Mouse (Mus musculus) kidney, embryonic 16.5 days (tissue): ENCODE measurements around the gene Hacd1. TPM values are rescaled to one million over a fixed set of nuclear protein-coding genes. Genes with fewer than 3 reads are reported as not detected.
"Not testable (repeated sequence)": the region's sequence is repeated elsewhere in the genome, so short reads cannot be mapped to it uniquely, and the experiment has no call there.

Source experiments
- ATAC-seq: fragments of 200-750 bp; cut with Nextera tagmentation; 2 replicates; pipeline ENCODE4 v1.8.0; 2017; ENCODE audit warnings: moderate TSS enrichment; ENCODE audit not compliant: low FRiP score, low TSS enrichment
- H3K27ac ChIP-seq: fragments of 300-500 bp; sonication (generic); 2 replicates; pipeline ENCODE4 v1.5.1; 2014; ENCODE audit warnings: low read length
- H3K27me3 ChIP-seq: fragments of 300-500 bp; sonication (generic); 2 replicates; pipeline ENCODE4 v1.6.1; 2014; ENCODE audit warnings: low read length, control low read depth, mixed read lengths; ENCODE audit not compliant: insufficient read depth
- H3K36me3 ChIP-seq: fragments of 300-500 bp; sonication (generic); 2 replicates; pipeline ENCODE4 v1.6.1; 2014; ENCODE audit warnings: low read length, control low read depth, mixed read lengths; ENCODE audit not compliant: insufficient read depth
- H3K4me1 ChIP-seq: fragments of 300-500 bp; sonication (generic); 2 replicates; pipeline ENCODE4 v1.6.1; 2014; ENCODE audit warnings: low read length, control low read depth, mixed read lengths; ENCODE audit not compliant: insufficient read depth
- H3K4me2 ChIP-seq: fragments of 300-500 bp; sonication (generic); replicated peaks from 2 replicates; pipeline ENCODE4 v1.6.1; 2014; ENCODE audit warnings: low read depth, low read length
- H3K4me3 ChIP-seq: fragments of 300-500 bp; sonication (generic); 2 replicates; pipeline ENCODE4 v1.5.1; 2014; ENCODE audit warnings: mild to moderate bottlenecking, low read length
- H3K9ac ChIP-seq: fragments of 300-500 bp; sonication (generic); replicated peaks from 2 replicates; pipeline ENCODE4 v1.6.1; 2014; ENCODE audit warnings: low read length
- H3K9me3 ChIP-seq: fragments of 300-500 bp; sonication (generic); 2 replicates; pipeline ENCODE4 v1.6.1; 2016; ENCODE audit warnings: low read length, control low read depth
- WGBS: fragments of 180-500 bp; shearing (Covaris S2); extraction: QIAGEN DNeasy Blood & Tissue Kit; methylation state at CpG from one replicate; pipeline ENCODE4 v1.1.7; 2014; 5-methylcytosine and 5-hydroxymethylcytosine counted together
- polyA plus RNA-seq: library from polyadenylated mRNA; unstranded; fragments of >200 nt; fragmentation: Nextera tagmentation; extraction: Ambion mirVana; gene quantifications from 2 replicates; pipeline ENCODE4 v1.2.1, GENCODE M21; 2015

Gene Hacd1
- polyA plus RNA-seq, result 50.3 and 61.4 TPM in 2 replicates

- WGBS, result under 1% methylated on average over 82 of the region's 101 CpGs
- Histone ChIP-seq H3K4me2 (peak within 1 kb of the TSS; percentile 62), H3K9me3 (no peaks in the 10 kb centered on the region), H3K36me3 (no peaks in the 10 kb centered on the region), H3K4me1 (peaks cover 3% of the 10 kb centered on the region; the same call in 1 of the 2 replicates), H3K27me3 (no peaks in the 10 kb centered on the region), H3K27ac (peak within 1 kb of the TSS; percentile 83), H3K9ac (peak within 1 kb of the TSS; percentile 80), H3K4me3 (peak within 1 kb of the TSS; percentile 82)
- peak; percentile 94 for ATAC-seq
Observed at GRCm38 (mm10) chr2:14055566-14056331, at the start of gene Hacd1. Hacd1 (minus strand) TSS chr2:14056135.

DNA sequence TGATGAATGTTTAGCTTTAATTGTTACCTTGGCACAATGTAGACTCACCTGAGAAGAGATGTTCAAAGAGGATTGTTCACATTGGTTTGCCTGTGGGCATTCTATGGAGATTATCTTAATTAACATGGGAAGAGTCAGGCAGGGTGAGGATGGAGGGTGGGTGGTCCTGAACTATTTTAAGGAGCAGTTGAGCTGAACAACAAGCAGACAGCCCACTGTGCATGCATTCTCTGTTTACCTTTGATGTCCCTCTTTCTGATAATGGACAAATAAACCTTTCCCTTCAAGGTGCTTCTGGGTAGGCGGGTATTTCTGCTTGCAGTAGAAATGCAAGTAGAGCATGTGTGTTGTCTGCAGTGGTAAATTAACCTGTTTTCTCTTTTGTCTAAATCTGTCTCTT, 48.0 kb upstream of the Hacd1 start:
- Histone ChIP-seq H3K9ac (no peak overlapping the region), H3K4me1 (no peaks in the 10 kb centered on the region), H3K27me3 (no peaks in the 10 kb centered on the region), H3K27ac (no peak overlapping the region), H3K4me2 (no peak overlapping the region), H3K9me3 (no peaks in the 10 kb centered on the region), H3K4me3 (no peak overlapping the region), H3K36me3 (0 out of 2 replicates have a peak, but pooled peaks cover 3% of the 10 kb centered on the region)
- WGBS, result 95% methylated on average over 1 of the region's 1 CpGs
- ATAC-seq, result no peak

- Histone ChIP-seq H3K9me3 (no peaks in the 10 kb centered on the region), H3K36me3 (0 out of 2 replicates have a peak, but pooled peaks cover 3% of the 10 kb centered on the region), H3K4me3 (no peak overlapping the region), H3K27me3 (no peaks in the 10 kb centered on the region), H3K9ac (no peak overlapping the region), H3K4me1 (no peaks in the 10 kb centered on the region), H3K27ac (no peak overlapping the region), H3K4me2 (no peak overlapping the region)
- ATAC-seq, result no peak
- WGBS, result 76% methylated on average over 2 of the region's 2 CpGs
Observed at GRCm38 (mm10) chr2:14102603-14103002, 46.7 kb upstream of the Hacd1 start.

- H3K4me3 ChIP-seq, result no peak overlapping the region
Observed at GRCm38 (mm10) chr2:14100533-14100932, 44.6 kb upstream of the Hacd1 start.

GRCm38 (mm10) chr2:14078527-14078926, 22.6 kb upstream of the Hacd1 start:
- ATAC-seq, H3K27ac ChIP-seq, H3K4me2 ChIP-seq, H3K9ac ChIP-seq, H3K27me3 ChIP-seq, H3K4me3 ChIP-seq, H3K36me3 ChIP-seq, H3K9me3 ChIP-seq: not testable (repeated sequence)
- H3K4me1 ChIP-seq, result peaks cover 17% of the 10 kb centered on the region
- 92% methylated on average over 8 of the region's 9 CpGs for WGBS

More at GRCm38 (mm10) chr2:14100533-14100932, 44.6 kb upstream of the Hacd1 start:
- H3K36me3 ChIP-seq, result 0 out of 2 replicates have a peak, but pooled peaks cover 3% of the 10 kb centered on the region
- H3K27ac ChIP-seq, result no peak overlapping the region
- peaks cover 7% of the 10 kb centered on the region for H3K9me3 ChIP-seq
- H3K4me1 ChIP-seq, result no peaks in the 10 kb centered on the region
- no peak overlapping the region for H3K9ac ChIP-seq
- H3K4me2 ChIP-seq, result no peak overlapping the region
- ATAC-seq, result no peak
- no peaks in the 10 kb centered on the region for H3K27me3 ChIP-seq

DNA sequence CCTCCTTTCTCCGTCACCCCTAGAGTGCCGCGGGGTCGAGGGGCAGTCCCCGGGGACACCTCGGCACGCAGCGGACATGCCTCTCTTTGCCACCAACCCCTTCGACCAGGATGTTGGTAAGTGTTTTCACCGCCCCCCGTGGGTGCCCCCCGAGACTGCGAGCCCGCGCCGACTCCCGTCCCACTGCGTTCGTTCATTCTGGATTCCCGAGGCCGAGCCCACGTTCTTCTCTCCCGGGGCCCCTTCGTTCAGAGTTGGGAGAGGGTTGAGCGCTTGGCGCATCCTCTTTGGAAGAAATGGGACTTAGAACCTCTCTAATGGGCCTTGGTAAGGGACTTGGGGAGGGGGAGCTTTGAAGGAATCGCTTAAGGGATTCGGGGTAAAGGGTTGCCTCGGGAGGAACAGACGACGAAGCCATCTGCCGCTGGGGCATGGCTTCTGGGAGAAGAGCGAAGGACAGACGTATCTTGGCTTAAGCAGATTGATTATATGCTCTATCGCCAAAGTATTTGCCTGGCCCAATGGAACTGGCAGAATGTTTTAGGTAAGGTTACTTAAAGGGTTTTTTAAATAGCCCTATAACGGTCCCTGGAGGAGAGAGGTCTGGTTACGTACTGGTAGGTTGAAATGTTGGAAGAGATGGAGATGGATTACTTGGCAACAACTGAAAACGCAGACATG, 18.4 kb upstream of the Hacd1 start:
- under 1% methylated on average over 34 of the region's 38 CpGs for WGBS
- ATAC-seq, result no peak
- no peaks in the 10 kb centered on the region for H3K9me3 ChIP-seq
- H3K9ac ChIP-seq, result peak overlapping the region; percentile 97
- H3K27ac ChIP-seq, result peak overlapping the region; percentile 99
- H3K4me3 ChIP-seq, result peak overlapping the region; percentile 95
- H3K36me3 ChIP-seq, result no peaks in the 10 kb centered on the region
- no peaks in the 10 kb centered on the region for H3K27me3 ChIP-seq
- H3K4me1 ChIP-seq, result peaks cover 17% of the 10 kb centered on the region
- peak overlapping the region; percentile 87 for H3K4me2 ChIP-seq

DNA sequence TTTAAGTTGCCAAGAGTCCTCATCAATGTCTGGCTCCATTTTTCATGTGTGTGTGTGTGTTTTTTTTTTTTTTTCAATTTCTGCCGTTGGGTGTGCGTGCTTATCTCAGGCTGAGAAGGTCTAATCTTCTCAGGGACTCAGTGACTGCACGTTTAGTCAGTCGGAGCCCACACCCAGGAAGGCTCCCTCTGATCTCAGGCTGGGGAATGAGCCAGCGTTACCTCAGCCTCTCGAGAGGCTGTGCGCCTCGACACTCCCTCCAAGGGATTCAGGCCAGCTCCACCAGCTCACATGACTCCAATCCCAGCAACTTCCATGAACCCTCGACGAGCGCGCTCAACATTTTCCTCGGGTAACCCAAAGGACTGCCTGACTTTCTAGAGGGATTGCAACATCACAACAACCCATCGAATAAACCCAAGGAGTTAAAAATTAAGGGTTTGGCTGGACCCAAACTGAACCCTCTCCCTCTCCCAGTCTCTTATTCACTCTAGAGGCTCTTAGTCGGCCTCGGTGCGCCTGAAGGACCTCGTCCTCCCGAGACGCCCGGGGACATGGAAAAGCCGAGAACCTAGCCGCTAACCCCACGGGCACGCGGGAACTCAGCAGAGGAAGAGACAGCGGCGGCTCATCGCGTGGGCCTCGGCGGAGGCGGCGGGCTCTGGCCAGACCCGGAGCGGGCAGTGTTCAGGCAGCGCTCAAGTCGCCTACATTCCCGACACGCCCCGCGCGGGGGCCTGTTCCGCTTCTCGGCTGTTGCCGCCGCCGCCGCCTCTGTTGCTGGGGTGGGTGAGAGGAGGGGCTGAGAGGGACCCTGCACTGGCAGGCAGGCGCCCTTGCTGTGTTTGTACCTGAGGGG, 17.7 kb upstream of the Hacd1 start, which contains the start of gene Stam:
Gene Stam, plus strand, starts transcription at position 737 of the 859 bp plus-strand sequence.
- H3K36me3 ChIP-seq, result no peaks in the 10 kb centered on the region
- ATAC-seq, result peak; percentile 97
- H3K4me3 ChIP-seq, result peak within 1 kb of the TSS; percentile 95
- H3K4me1 ChIP-seq, result peaks cover 17% of the 10 kb centered on the region
- peak within 1 kb of the TSS; percentile 99 for H3K27ac ChIP-seq
- H3K9me3 ChIP-seq, result no peaks in the 10 kb centered on the region
- H3K9ac ChIP-seq, result peak within 1 kb of the TSS; percentile 97
- H3K4me2 ChIP-seq, result peak within 1 kb of the TSS; percentile 87
- under 1% methylated on average over 49 of the region's 50 CpGs for WGBS
- H3K27me3 ChIP-seq, result no peaks in the 10 kb centered on the region

DNA sequence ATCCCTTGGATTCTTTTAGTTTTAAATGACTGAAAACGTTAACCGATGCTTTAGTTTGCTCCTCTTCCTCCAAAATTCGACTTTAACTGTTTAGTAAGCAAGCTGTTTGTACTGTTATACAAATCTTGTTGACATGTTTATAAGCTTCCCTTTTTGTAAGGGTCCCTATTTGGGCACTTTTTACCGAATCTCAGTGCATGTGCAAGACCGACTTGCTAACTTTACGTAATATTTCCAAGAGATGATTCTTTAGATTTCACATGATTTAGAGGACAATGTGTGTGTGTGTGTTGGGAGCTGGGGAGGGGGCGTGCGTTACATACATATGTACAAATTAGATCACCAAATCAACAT, 17.1 kb upstream of the Hacd1 start:
- H3K27ac ChIP-seq, result peak overlapping the region; percentile 99
- no peaks in the 10 kb centered on the region for H3K9me3 ChIP-seq
- H3K27me3 ChIP-seq, result no peaks in the 10 kb centered on the region
- H3K4me3 ChIP-seq, result peak overlapping the region; percentile 95
- 13% methylated on average over 8 of the region's 8 CpGs for WGBS
- H3K36me3 ChIP-seq, result no peaks in the 10 kb centered on the region
- ATAC-seq, result no peak
- peak overlapping the region; percentile 87 for H3K4me2 ChIP-seq
- peak overlapping the region; percentile 97 for H3K9ac ChIP-seq
- peaks cover 17% of the 10 kb centered on the region for H3K4me1 ChIP-seq

- Histone ChIP-seq H3K9me3 (no peaks in the 10 kb centered on the region), H3K27me3 (no peaks in the 10 kb centered on the region), H3K4me3 (no peak overlapping the region), H3K27ac (no peak overlapping the region), H3K9ac (no peak overlapping the region), H3K4me1 (peaks cover 9% of the 10 kb centered on the region), H3K36me3 (no peaks in the 10 kb centered on the region), H3K4me2 (no peak overlapping the region)
- 80% methylated on average over 8 of the region's 8 CpGs for WGBS
- no peak for ATAC-seq
Observed at GRCm38 (mm10) chr2:14070466-14070865, 14.5 kb upstream of the Hacd1 start.
